Mouse (Mus musculus) kidney, embryonic 15.5 days (tissue): ENCODE measurements at regions not wholly inside any gene's neighbourhood (a gene's known extent, or its start where the extent isn't known, plus 50 kb on each side); places are given as distances from the start of the nearest gene placed in this dataset.
"Not testable (repeated sequence)": the region's sequence is repeated elsewhere in the genome, so short reads cannot be mapped to it uniquely, and the experiment has no call there.

Experiments
- ATAC-seq: fragments of 200-750 bp; cut with Nextera tagmentation; replicated peaks from 2 replicates; pipeline ENCODE4 v1.8.0; 2017; ENCODE audit warnings: moderate TSS enrichment; ENCODE audit not compliant: low FRiP score
- H3K27ac ChIP-seq: fragments of 300-500 bp; sonication (generic); 2 replicates; pipeline ENCODE4 v1.5.1; 2015; ENCODE audit warnings: mild to moderate bottlenecking, inconsistent platforms
- H3K27me3 ChIP-seq: fragments of 300-500 bp; sonication (generic); 2 replicates; pipeline ENCODE4 v1.6.1; 2015; ENCODE audit warnings: inconsistent platforms
- H3K36me3 ChIP-seq: fragments of 300-500 bp; sonication (generic); 2 replicates; pipeline ENCODE4 v1.6.1; 2015; ENCODE audit warnings: inconsistent platforms
- H3K4me1 ChIP-seq: fragments of 300-500 bp; sonication (generic); 2 replicates; pipeline ENCODE4 v1.6.1; 2015; ENCODE audit warnings: inconsistent platforms
- H3K4me2 ChIP-seq: fragments of 300-500 bp; sonication (generic); 2 replicates; pipeline ENCODE4 v1.6.1; 2015; ENCODE audit warnings: moderate library complexity, mild to moderate bottlenecking, inconsistent platforms
- H3K4me3 ChIP-seq: fragments of 300-500 bp; sonication (generic); replicated peaks from 2 replicates; pipeline ENCODE4 v1.5.1; 2015; ENCODE audit warnings: mild to moderate bottlenecking, inconsistent platforms
- H3K9ac ChIP-seq: fragments of 300-500 bp; sonication (generic); 2 replicates; pipeline ENCODE4 v1.6.1; 2015; ENCODE audit warnings: mild to moderate bottlenecking, inconsistent platforms
- H3K9me3 ChIP-seq: fragments of 300-500 bp; sonication (generic); replicated peaks from 2 replicates; pipeline ENCODE4 v1.6.1; 2016; ENCODE audit warnings: inconsistent platforms
- WGBS: fragments of 180-500 bp; shearing (Covaris S2); methylation state at CpG from one replicate; pipeline ENCODE4 v1.1.7; 2015; ENCODE audit warnings: mixed read lengths; 5-methylcytosine and 5-hydroxymethylcytosine counted together

GRCm38 (mm10) chr16:58072441-58072840 lies 317.9 kb upstream of the Col8a1 start:
- no peaks in the 10 kb centered on the region for H3K4me1 ChIP-seq
- H3K9me3 ChIP-seq, result no peaks in the 10 kb centered on the region
- H3K4me3 ChIP-seq, result no peak overlapping the region
- no peaks in the 10 kb centered on the region for H3K27me3 ChIP-seq
- ATAC-seq, result no peak
- H3K36me3 ChIP-seq, result no peaks in the 10 kb centered on the region
- no peak overlapping the region for H3K27ac ChIP-seq
- no peak overlapping the region for H3K4me2 ChIP-seq
- WGBS, result 78% methylated on average over 3 of the region's 3 CpGs
- no peak overlapping the region for H3K9ac ChIP-seq

- H3K4me2 ChIP-seq, result no peak overlapping the region
- H3K27ac ChIP-seq, result no peak overlapping the region
- no peak overlapping the region for H3K9ac ChIP-seq
- H3K27me3 ChIP-seq, result no peaks in the 10 kb centered on the region
- H3K36me3 ChIP-seq, result no peaks in the 10 kb centered on the region
- H3K9me3 ChIP-seq, result no peaks in the 10 kb centered on the region
- 84% methylated on average over 4 of the region's 4 CpGs for WGBS
- H3K4me3 ChIP-seq, result no peak overlapping the region
- no peaks in the 10 kb centered on the region for H3K4me1 ChIP-seq
- ATAC-seq, result no peak
These were observed 307.9 kb upstream of the Dcbld2 start for GRCm38 (mm10) chr16:58100351-58100750.

GRCm38 (mm10) chr16:58110452-58110851 lies 297.8 kb upstream of the Dcbld2 start:
- H3K9ac ChIP-seq, result no peak overlapping the region
- H3K4me1 ChIP-seq, result no peaks in the 10 kb centered on the region
- no peak overlapping the region for H3K4me3 ChIP-seq
- 85% methylated on average over 1 of the region's 1 CpGs for WGBS
- H3K27me3 ChIP-seq, result no peaks in the 10 kb centered on the region
- no peak for ATAC-seq
- H3K9me3 ChIP-seq, result no peaks in the 10 kb centered on the region
- H3K4me2 ChIP-seq, result no peak overlapping the region
- no peaks in the 10 kb centered on the region for H3K36me3 ChIP-seq
- H3K27ac ChIP-seq, result no peak overlapping the region

GRCm38 (mm10) chr16:58126086-58126485 lies 282.2 kb upstream of the Dcbld2 start:
- H3K4me2 ChIP-seq, result no peak overlapping the region
- no peak overlapping the region for H3K27ac ChIP-seq
- H3K4me1 ChIP-seq, result no peaks in the 10 kb centered on the region
- H3K36me3 ChIP-seq, result no peaks in the 10 kb centered on the region
- H3K27me3 ChIP-seq, result no peaks in the 10 kb centered on the region
- H3K9ac ChIP-seq, result no peak overlapping the region
- no peak for ATAC-seq
- WGBS, result 74% methylated on average over 1 of the region's 1 CpGs
- H3K4me3 ChIP-seq, result no peak overlapping the region
- no peaks in the 10 kb centered on the region for H3K9me3 ChIP-seq

GRCm38 (mm10) chr16:58136144-58136905 lies 271.9 kb upstream of the Dcbld2 start:
- Histone ChIP-seq H3K9ac (no peak overlapping the region), H3K4me1 (no peaks in the 10 kb centered on the region), H3K27ac (no peak overlapping the region), H3K4me3 (no peak overlapping the region), H3K4me2 (no peak overlapping the region), H3K9me3 (no peaks in the 10 kb centered on the region), H3K27me3 (no peaks in the 10 kb centered on the region), H3K36me3 (no peaks in the 10 kb centered on the region)
- 84% methylated on average over 12 of the region's 12 CpGs for WGBS
- no peak for ATAC-seq

- no peak overlapping the region for H3K4me2 ChIP-seq
- H3K9me3 ChIP-seq, result no peaks in the 10 kb centered on the region
- no peaks in the 10 kb centered on the region for H3K27me3 ChIP-seq
- H3K36me3 ChIP-seq, result no peaks in the 10 kb centered on the region
- H3K27ac ChIP-seq, result no peak overlapping the region
- no peak overlapping the region for H3K4me3 ChIP-seq
- no peak for ATAC-seq
- no peaks in the 10 kb centered on the region for H3K4me1 ChIP-seq
- H3K9ac ChIP-seq, result no peak overlapping the region
- WGBS, result 88% methylated on average over 7 of the region's 7 CpGs
These were observed 271.3 kb upstream of the Dcbld2 start for GRCm38 (mm10) chr16:58136979-58137378.

- Histone ChIP-seq H3K9me3 (no peaks in the 10 kb centered on the region), H3K4me2 (no peak overlapping the region), H3K36me3 (no peaks in the 10 kb centered on the region), H3K4me1 (no peaks in the 10 kb centered on the region), H3K27me3 (no peaks in the 10 kb centered on the region), H3K4me3 (no peak overlapping the region), H3K9ac (no peak overlapping the region), H3K27ac (no peak overlapping the region)
- no peak for ATAC-seq
- 81% methylated on average over 4 of the region's 4 CpGs for WGBS
These were observed 270.4 kb upstream of the Dcbld2 start for GRCm38 (mm10) chr16:58137728-58138279.

GRCm38 (mm10) chr16:58146479-58146878 lies 261.8 kb upstream of the Dcbld2 start:
- WGBS, result 51% methylated on average over 6 of the region's 6 CpGs
- Histone ChIP-seq H3K9ac (no peak overlapping the region), H3K27me3 (no peaks in the 10 kb centered on the region), H3K27ac (no peak overlapping the region), H3K9me3 (no peaks in the 10 kb centered on the region), H3K4me2 (no peak overlapping the region), H3K36me3 (no peaks in the 10 kb centered on the region), H3K4me1 (no peaks in the 10 kb centered on the region), H3K4me3 (no peak overlapping the region)
- ATAC-seq, result no peak

- no peaks in the 10 kb centered on the region for H3K9me3 ChIP-seq
- no peak for ATAC-seq
- H3K4me3 ChIP-seq, result no peak overlapping the region
- no peaks in the 10 kb centered on the region for H3K4me1 ChIP-seq
- no peaks in the 10 kb centered on the region for H3K27me3 ChIP-seq
- WGBS, result 49% methylated on average over 4 of the region's 4 CpGs
- no peak overlapping the region for H3K9ac ChIP-seq
- H3K36me3 ChIP-seq, result no peaks in the 10 kb centered on the region
- H3K4me2 ChIP-seq, result no peak overlapping the region
- no peak overlapping the region for H3K27ac ChIP-seq
These were observed 252.7 kb upstream of the Dcbld2 start for GRCm38 (mm10) chr16:58155538-58155937.

GRCm38 (mm10) chr16:58178744-58179401 lies 229.4 kb upstream of the Dcbld2 start:
- Histone ChIP-seq H3K36me3 (no peaks in the 10 kb centered on the region), H3K4me3 (no peak overlapping the region), H3K4me1 (no peaks in the 10 kb centered on the region), H3K9me3 (no peaks in the 10 kb centered on the region), H3K9ac (no peak overlapping the region), H3K27ac (no peak overlapping the region), H3K27me3 (no peaks in the 10 kb centered on the region), H3K4me2 (no peak overlapping the region)
- ATAC-seq, result no peak
- whole genome bisulfite sequencing, result 59% methylated on average over 5 of the region's 5 CpGs

GRCm38 (mm10) chr16:58179981-58180380 lies 228.3 kb upstream of the Dcbld2 start:
- H3K36me3 ChIP-seq, H3K9me3 ChIP-seq, H3K27ac ChIP-seq, H3K4me3 ChIP-seq, H3K9ac ChIP-seq, H3K4me1 ChIP-seq, H3K4me2 ChIP-seq, H3K27me3 ChIP-seq, ATAC-seq: not testable (repeated sequence)

- ATAC-seq, result no peak
- no peak overlapping the region for H3K4me2 ChIP-seq
- H3K4me3 ChIP-seq, result no peak overlapping the region
- H3K9ac ChIP-seq, result no peak overlapping the region
- H3K4me1 ChIP-seq, result no peaks in the 10 kb centered on the region
- no peaks in the 10 kb centered on the region for H3K36me3 ChIP-seq
- no peaks in the 10 kb centered on the region for H3K27me3 ChIP-seq
- 45% methylated on average over 5 of the region's 5 CpGs for WGBS
- H3K9me3 ChIP-seq, result no peaks in the 10 kb centered on the region
- H3K27ac ChIP-seq, result no peak overlapping the region
These were observed 213.4 kb upstream of the Dcbld2 start for GRCm38 (mm10) chr16:58194619-58195497.
